ENCODE assay signal across 8 mouse cellular contexts in genomic region chr17:36866719-36867527, GRCm38 (mm10). TPM values are rescaled to one million over a fixed set of nuclear protein-coding genes. Genes with fewer than 3 reads are reported as not detected.
DNase-seq lines count a peak whose midpoint lies in the region; ATAC-seq and TF ChIP-seq lines count a peak whose summit lies in the region.

Trim15 (minus strand) TSS chr17:36867210.

- H3K36me3 ChIP-seq in CH12.LX (replicated peaks in 1 of 2; ENCODE audit: control insufficient read depth in 1 of 2, insufficient read depth in 1 of 2, low read length in 1 of 2): no peaks in the 10 kb centered on the region
- H3K36me3 ChIP-seq in hindbrain, embryonic 13.5 days: no peaks in the 10 kb centered on the region
- H3K36me3 ChIP-seq in liver, embryonic 13.5 days: peaks cover 9% of the 10 kb centered on the region
- no peaks in the 10 kb centered on the region for H3K36me3 ChIP-seq in stomach, embryonic 15.5 days

- no peaks in the 10 kb centered on the region for H3K79me2 ChIP-seq in CH12.LX (replicated peaks; ENCODE audit: control insufficient read depth, extremely low read depth, insufficient read depth, poor library complexity, severe bottlenecking)

- H3K4me2 ChIP-seq in CH12.LX (ENCODE audit: insufficient read depth, low read depth, poor library complexity, severe bottlenecking): peak within 1 kb of the TSS; percentile 22; the same call in 1 of the 2 replicates
- H3K4me2 ChIP-seq in hindbrain, embryonic 13.5 days: peak within 1 kb of the TSS; percentile 53
- peak within 1 kb of the TSS; percentile 78 for H3K4me2 ChIP-seq in liver, embryonic 13.5 days
- peak within 1 kb of the TSS; percentile 53 for H3K4me2 ChIP-seq in stomach, embryonic 15.5 days

- no peak for TF ChIP-seq POLR2A in CH12.LX (IDR thresholded peaks at IDR 0.05; ENCODE audit: low read depth, low read length)
- TF ChIP-seq POLR2A in bone marrow, adult 2 months (IDR thresholded peaks at IDR 0.05; ENCODE audit: borderline replicate concordance, control insufficient read depth, low read depth, low read length): no peak

- no peaks in the 10 kb centered on the region for H3K9me3 ChIP-seq in CH12.LX (replicated peaks; ENCODE audit: low read length)
- H3K9me3 ChIP-seq in hindbrain, embryonic 13.5 days: no peaks in the 10 kb centered on the region
- no peaks in the 10 kb centered on the region for H3K9me3 ChIP-seq in liver, embryonic 13.5 days (replicated peaks)
- no peaks in the 10 kb centered on the region for H3K9me3 ChIP-seq in stomach, embryonic 15.5 days

- H3K4me1 ChIP-seq in CH12.LX (ENCODE audit: control insufficient read depth in 1 of 2, insufficient read depth in 2 of 2): no peaks in the 10 kb centered on the region; a peak in 1 of 4 replicates
- peaks cover 3% of the 10 kb centered on the region; the same call in 1 of the 2 replicates for H3K4me1 ChIP-seq in bone marrow, adult 2 months (ENCODE audit: control insufficient read depth, insufficient read depth, low read length)
- peaks cover 11% of the 10 kb centered on the region for H3K4me1 ChIP-seq in hindbrain, embryonic 13.5 days (replicated peaks)
- H3K4me1 ChIP-seq in liver, embryonic 13.5 days (replicated peaks): peaks cover 53% of the 10 kb centered on the region
- peaks cover 4% of the 10 kb centered on the region; the same call in 1 of the 2 replicates for H3K4me1 ChIP-seq in stomach, embryonic 15.5 days

- peaks cover 4% of the 10 kb centered on the region for H3K27me3 ChIP-seq in CH12.LX (replicated peaks)
- H3K27me3 ChIP-seq in hindbrain, embryonic 13.5 days: peaks cover 20% of the 10 kb centered on the region
- peaks cover 58% of the 10 kb centered on the region for H3K27me3 ChIP-seq in liver, embryonic 13.5 days
- H3K27me3 ChIP-seq in stomach, embryonic 15.5 days (replicated peaks): peaks cover 15% of the 10 kb centered on the region; the same call in 1 of the 2 replicates

- 19% methylated on average over 29 of the region's 29 CpGs for WGBS in bone marrow, adult 2 months
- 15% methylated on average over 29 of the region's 29 CpGs for WGBS in hindbrain, embryonic 13.5 days
- 14% methylated on average over 29 of the region's 29 CpGs for WGBS in liver, embryonic 13.5 days (ENCODE audit: insufficient replicate concordance)
- WGBS in stomach, embryonic 15.5 days: 10% methylated on average over 29 of the region's 29 CpGs

- DNase-seq in CH12.LX (ENCODE audit: extremely low read depth): no peak
- peak; percentile 33 for DNase-seq in liver, embryonic 13.5 days
- no peak for DNase-seq in gastrocnemius, adult 8-10 months (ENCODE audit: low spot score in 2 of 2)
- no peak for DNase-seq in cerebellum, postnatal 36 days
- no peak for DNase-seq in ovary, adult 18-20 months (ENCODE audit: low spot score)

- no peak for TF ChIP-seq EP300 in CH12.LX (IDR thresholded peaks at IDR 0.05; ENCODE audit: low read length)

- H3K27ac ChIP-seq in CH12.LX (ENCODE audit: insufficient read depth, low read depth): no peak within 1 kb of the TSS
- H3K27ac ChIP-seq in bone marrow, adult 2 months (ENCODE audit: control insufficient read depth, insufficient read depth, low read depth, low read length, poor library complexity): peak within 1 kb of the TSS; percentile 42; the same call in 1 of the 2 replicates
- no peak within 1 kb of the TSS for H3K27ac ChIP-seq in hindbrain, embryonic 13.5 days
- H3K27ac ChIP-seq in liver, embryonic 13.5 days: peak within 1 kb of the TSS; percentile 80
- H3K27ac ChIP-seq in stomach, embryonic 15.5 days: no peak within 1 kb of the TSS

- TF ChIP-seq CTCF in CH12.LX (conservative IDR thresholded peaks at IDR 0.05 in 1 of 2, IDR thresholded peaks at IDR 0.05 in 1 of 2; ENCODE audit: low read depth in 2 of 2, low read length in 2 of 2): no peak
- TF ChIP-seq CTCF in bone marrow, adult 2 months (IDR thresholded peaks at IDR 0.05; ENCODE audit: control insufficient read depth, insufficient read depth, low read length): no peak

- in situ Hi-C loops in CH12.LX (cut with MboI; ENCODE audit: low pct_ligation_motif_present, low pct_unique_long_range_greater_than_20kb, low sequenced_read_pairs): no loop called here

- no peak within 1 kb of the TSS for H3K9ac ChIP-seq in CH12.LX (ENCODE audit: insufficient read depth, low read depth)
- peak within 1 kb of the TSS; percentile 39 for H3K9ac ChIP-seq in hindbrain, embryonic 13.5 days
- H3K9ac ChIP-seq in liver, embryonic 13.5 days: peak within 1 kb of the TSS; percentile 69
- H3K9ac ChIP-seq in stomach, embryonic 15.5 days: no peak within 1 kb of the TSS

- dilution Hi-C loops in CH12.LX (cut with MboI; ENCODE audit: extremely low pct_ligation_motif_present, extremely low pct_unique_long_range_greater_than_20kb, low sequenced_read_pairs): no loop called here

- peak within 1 kb of the TSS in 1 of 3 experiments; percentile 8 for H3K4me3 ChIP-seq in CH12.LX (replicated peaks in 1 of 3; ENCODE audit: low read depth in 2 of 3, low read length in 2 of 3, poor library complexity in 1 of 3)
- peak within 1 kb of the TSS; percentile 21 for H3K4me3 ChIP-seq in bone marrow, adult 2 months (replicated peaks; ENCODE audit: control insufficient read depth, low read depth, low read length)
- peak within 1 kb of the TSS; percentile 31 for H3K4me3 ChIP-seq in hindbrain, embryonic 13.5 days
- H3K4me3 ChIP-seq in liver, embryonic 13.5 days (replicated peaks): peak within 1 kb of the TSS; percentile 56
- peak within 1 kb of the TSS; percentile 24 for H3K4me3 ChIP-seq in stomach, embryonic 15.5 days (replicated peaks)

- ATAC-seq in hindbrain, embryonic 13.5 days (ENCODE audit: low FRiP score): peak; percentile 36; the same call in 1 of the 2 replicates
- ATAC-seq in liver, embryonic 13.5 days (ENCODE audit: low read depth): no peak
- peak; percentile 61 for ATAC-seq in stomach, embryonic 15.5 days (ENCODE audit: insufficient read depth, low FRiP score, low read depth)

- TF ChIP-seq RAD21 in CH12.LX (IDR thresholded peaks at IDR 0.05; ENCODE audit: low read depth, low read length): no peak

TF ChIP-seq in CH12.LX, 34 proteins besides CTCF, POLR2A, EP300 and RAD21:
- no peak for TF ChIP-seq NRF1 (IDR thresholded peaks at IDR 0.05; ENCODE audit: low read depth, low read length)
- no peak for TF ChIP-seq MAX (IDR thresholded peaks at IDR 0.05; ENCODE audit: low read length)
TF ChIP-seq in CH12.LX: peak in this region for 0.

RNA-seq across cellular contexts. Expression of gene Trim15, which starts in this region (rescaled TPM):
- total RNA-seq in CH12.LX (2012; rRNA removed) (not detected in 2 replicates), CH12.LX (2014; rRNA removed) (not detected in 2 replicates)
- polyA plus RNA-seq in CH12.LX (2012; ENCODE audit: insufficient read length, low read depth): 0.14 TPM in 1 of 2 replicates, not detected in the other
- 1.6 TPM in 1 of 2 replicates, not detected in the other for polyA plus RNA-seq in bone marrow, adult 2 months (2011; ENCODE audit: insufficient read depth, insufficient read length, low replicate concordance, missing spikeins)
- 0.40 and 0.52 TPM in 2 replicates for polyA plus RNA-seq in hindbrain, embryonic 13.5 days (2015; fragmentation: Nextera tagmentation; extraction: Ambion mirVana)
- polyA plus RNA-seq in liver, embryonic 13.5 days (2015; fragmentation: Nextera tagmentation; extraction: Ambion mirVana): 0.22 and 0.34 TPM in 2 replicates
- polyA plus RNA-seq in stomach, embryonic 15.5 days (2015; fragmentation: Nextera tagmentation; extraction: Ambion mirVana): 1.2 and 1.4 TPM in 2 replicates
- total RNA-seq in gastrocnemius, adult 8-10 months (2022): not detected

Comparison
In these comparisons a context has a peak if more than half of its experiments do, and no peak if none do; other contexts are left out.
1. Peak in ATAC-seq, H3K4me3 ChIP-seq, H3K9ac ChIP-seq and H3K4me2 ChIP-seq in hindbrain, embryonic 13.5 days; RNA of the gene not detected or under 1 TPM.
2. Peak in DNase-seq, H3K4me3 ChIP-seq, H3K27ac ChIP-seq, H3K9ac ChIP-seq and H3K4me2 ChIP-seq in liver, embryonic 13.5 days; RNA of the gene not detected or under 1 TPM.
3. H3K4me2 ChIP-seq: peak in every context shown above with its lines; median percentile 78 in liver, embryonic 13.5 days; 53 in hindbrain, embryonic 13.5 days; 53 in stomach, embryonic 15.5 days; 22 in CH12.LX.